Mouse (Mus musculus) skeletal muscle tissue, adult 2 months (tissue): Measurements from ENCODE around the gene Fra10ac1.

Experiments used
- DNase-seq: peaks from one replicate; pipeline ENCODE4 v3.0.0-alpha.2; 2012; ENCODE audit warnings: low read depth, low spot score

The Fra10ac1 gene

GRCm38 (mm10) chr19:38232087-38232486 lies 8.1 kb upstream of the Fra10ac1 start:
- DNase-seq = no peak

- DNase-seq = no peak
Measured at GRCm38 (mm10) chr19:38228699-38229098, 4.7 kb upstream of the Fra10ac1 start.

DNA sequence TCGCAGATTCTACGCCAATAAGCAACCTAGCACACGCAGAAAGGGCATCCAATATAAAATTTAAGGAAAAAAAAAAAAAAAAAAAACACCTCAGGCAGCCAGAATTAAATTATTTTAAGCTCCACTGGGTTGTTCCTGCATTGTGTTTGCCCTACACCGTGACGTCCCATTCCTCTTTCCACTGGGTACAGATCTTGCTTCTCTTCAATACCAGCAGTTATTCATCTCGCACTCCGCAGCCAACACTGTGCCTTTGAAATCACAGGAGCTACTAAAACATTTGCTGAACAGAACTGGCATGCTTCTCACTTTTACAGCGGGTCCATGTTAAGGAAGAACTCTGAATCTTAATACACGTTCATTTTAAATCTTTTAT lies 717 bp upstream of the Fra10ac1 start:
- no peak for DNase-seq

GRCm38 (mm10) chr19:38223356-38223904 lies 526 bp downstream of the Fra10ac1 start:
- no peak for DNase-seq

- no peak for DNase-seq
Measured at GRCm38 (mm10) chr19:38217696-38218095, 6.3 kb downstream of the Fra10ac1 start.

DNA sequence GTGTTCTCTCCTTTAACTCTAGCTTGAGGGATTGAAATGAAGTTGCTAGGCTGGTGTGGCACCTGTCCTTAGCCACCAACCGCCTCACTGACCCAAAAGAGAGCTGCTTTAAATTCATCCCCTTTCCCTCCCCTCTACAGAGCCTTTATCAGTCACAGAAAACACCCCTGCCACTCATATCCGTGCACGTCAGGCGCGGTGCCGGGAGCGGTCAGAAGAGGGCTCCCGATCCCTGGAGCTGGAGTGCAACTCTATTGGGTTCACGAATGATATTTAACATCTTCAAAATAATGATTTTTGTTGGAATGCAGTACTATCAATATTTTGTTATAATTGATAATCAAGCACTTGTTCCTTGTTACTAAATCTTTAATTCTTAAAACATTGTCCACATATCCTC lies 17.3 kb downstream of the Fra10ac1 start:
- no peak for DNase-seq

DNA sequence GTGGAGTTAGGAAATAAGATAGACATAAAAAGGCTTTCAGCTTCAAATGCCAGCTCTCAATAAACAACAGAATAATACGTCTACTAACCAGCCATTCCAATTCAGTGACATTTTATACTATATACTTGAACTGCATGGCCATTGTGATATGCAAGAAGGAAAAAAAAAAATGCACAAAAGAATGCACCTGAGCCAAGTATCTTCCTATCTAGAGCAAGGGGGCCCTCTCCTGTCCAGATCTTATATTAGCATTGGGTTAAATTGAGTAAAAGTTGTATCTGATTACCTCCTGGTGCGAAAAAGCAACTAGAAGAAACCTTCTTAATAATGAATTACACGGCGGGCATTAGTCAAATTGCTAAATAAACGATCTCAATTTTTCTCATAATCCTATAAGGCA lies 25.2 kb downstream of the Fra10ac1 start:
- DNase-seq = no peak

- no peak for DNase-seq
Measured at GRCm38 (mm10) chr19:38195245-38195644, 28.7 kb downstream of the Fra10ac1 start.

- no peak for DNase-seq
Measured at GRCm38 (mm10) chr19:38191446-38191845, 32.5 kb downstream of the Fra10ac1 start.

GRCm38 (mm10) chr19:38190606-38191005 lies 33.4 kb downstream of the Fra10ac1 start:
- DNase-seq = no peak

GRCm38 (mm10) chr19:38187345-38187680 lies 36.6 kb downstream of the Fra10ac1 start:
- no peak for DNase-seq

DNA sequence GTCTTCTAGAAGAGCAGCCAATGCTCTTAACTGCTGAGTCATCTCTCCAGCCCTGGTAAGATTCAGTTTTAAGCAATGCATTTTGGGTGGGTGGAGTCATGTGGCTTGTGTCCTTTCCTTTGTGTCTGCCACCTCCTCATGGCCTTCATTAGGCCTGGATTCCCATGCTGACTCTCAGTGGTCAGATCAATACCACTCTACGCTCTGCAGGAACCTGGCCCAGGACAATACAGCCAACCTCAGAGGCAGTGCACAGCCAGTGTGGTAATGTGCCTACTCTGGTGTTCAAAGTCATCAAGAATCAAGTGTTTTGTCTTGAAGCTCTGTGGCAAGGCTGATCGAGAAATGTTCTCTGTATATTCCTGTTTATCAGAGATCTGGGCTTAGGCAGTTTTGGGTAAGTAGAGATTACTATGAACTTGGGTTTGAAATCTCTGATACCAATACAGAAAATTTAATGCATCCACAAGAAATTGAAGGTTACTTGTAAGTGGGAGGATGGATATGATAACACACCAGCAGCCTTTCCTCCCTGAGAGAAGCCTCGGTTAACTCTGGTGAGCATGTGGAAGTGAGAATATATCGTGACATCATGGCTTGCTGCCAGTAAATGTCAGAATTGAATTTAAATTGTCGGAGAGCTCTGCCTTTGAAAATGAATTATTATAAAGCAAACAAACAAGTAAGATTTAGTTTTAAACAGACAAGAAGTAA lies 37.2 kb downstream of the Fra10ac1 start:
- DNase-seq = no peak

DNA sequence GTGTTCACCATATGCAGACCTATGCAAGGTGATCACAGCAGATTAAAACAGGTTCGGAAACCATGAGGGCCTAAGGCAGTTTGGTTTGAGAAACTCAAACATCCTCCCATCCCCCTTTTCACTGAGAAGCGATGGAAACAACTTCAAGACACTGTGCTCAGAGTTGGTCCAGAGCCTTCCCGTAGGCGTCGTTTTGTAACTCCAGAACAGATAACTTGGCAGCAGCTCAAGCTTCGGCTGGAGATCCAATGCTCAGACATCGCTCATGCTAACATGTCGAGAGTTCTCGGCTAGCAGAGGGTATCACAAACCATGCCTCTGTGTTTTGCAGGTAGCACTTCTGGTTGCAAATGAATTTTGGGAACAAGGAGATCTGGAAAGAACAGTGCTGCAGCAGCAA lies 44.3 kb downstream of the Fra10ac1 start:
- DNase-seq = no peak

DNA sequence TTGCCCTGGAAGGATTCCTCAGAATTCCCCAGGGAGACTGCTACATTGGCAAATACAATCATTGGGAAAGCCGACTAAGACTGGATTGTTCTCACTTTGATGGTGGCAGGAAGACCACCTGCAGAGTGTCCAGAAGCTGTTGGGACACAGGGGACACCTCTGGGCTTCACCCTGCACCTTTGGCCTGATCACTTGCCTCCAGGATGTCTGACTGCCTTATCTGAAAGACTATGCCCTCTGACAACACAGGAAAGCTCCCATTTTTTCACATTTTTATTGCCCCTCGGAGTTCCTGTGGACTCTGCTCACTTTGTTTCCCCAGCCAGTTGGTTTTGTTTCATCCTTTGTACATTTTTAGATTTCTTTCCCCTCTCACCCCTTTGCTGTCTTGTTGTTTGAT lies 59.3 kb downstream of the Fra10ac1 start:
- no peak for DNase-seq

- DNase-seq = no peak
Measured at GRCm38 (mm10) chr19:38161648-38162354, 62.2 kb downstream of the Fra10ac1 start.

DNA sequence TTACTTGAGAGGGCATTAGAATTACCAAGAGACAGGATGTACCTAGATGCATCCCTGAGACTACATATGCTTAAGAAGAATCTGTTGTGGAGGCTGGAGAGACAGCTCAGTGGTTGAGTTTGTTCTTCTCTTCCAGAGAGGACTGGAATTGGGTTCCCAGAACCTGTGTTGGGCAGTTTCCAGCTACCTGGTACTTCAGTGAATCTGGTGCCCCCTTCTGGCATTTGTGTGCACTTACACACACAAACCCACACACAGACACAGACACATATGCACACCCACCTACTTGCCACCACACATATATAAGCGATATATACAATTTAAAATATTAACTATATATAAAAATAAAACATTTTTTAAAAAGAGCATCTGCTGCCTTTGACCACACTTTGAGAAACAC lies 67.7 kb downstream of the Fra10ac1 start:
- DNase-seq = no peak

DNA sequence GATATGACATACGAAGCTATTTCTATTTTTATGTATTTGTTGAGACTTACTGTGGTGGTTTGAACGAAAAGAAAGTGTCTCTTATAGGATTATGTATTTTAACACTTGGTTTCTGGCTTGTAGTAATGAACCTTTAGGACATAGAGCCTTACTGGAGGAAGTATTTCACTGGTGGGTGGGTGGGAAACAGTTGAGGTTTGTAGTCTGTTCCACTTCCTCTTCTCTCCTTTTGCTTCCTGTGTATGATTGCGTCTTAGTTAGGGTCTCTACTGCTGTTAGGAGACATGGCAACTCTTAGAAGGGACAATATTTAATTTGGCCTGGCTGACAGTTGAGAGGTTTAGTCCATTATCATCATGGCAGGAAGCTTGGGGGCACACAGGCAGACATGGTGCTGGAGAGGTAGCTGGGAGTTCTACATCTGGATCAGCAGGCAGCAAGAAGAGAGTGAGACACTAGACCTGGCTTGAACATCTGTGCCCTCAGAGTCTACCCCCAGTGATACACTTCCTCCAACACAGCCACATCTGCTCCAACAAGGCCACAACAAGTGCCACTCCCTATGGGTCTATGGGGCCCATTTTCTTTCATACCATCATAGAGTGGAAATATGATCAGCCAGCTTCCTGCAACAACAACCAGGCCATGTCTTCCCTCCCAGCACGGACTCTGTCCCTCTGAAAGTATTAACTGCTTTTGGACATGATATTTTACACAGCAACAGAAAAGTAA lies 80.2 kb downstream of the Fra10ac1 start:
- DNase-seq = no peak
